Mouse (Mus musculus): ENCODE data around the gene Kmt2a. TPM values are rescaled to one million over a fixed set of nuclear protein-coding genes. Genes with fewer than 3 reads are reported as not detected.

Gene Kmt2a
- 4.5 TPM for polyA plus RNA-seq (2012; fragmentation: generic; extraction: Trizol)

DNA sequence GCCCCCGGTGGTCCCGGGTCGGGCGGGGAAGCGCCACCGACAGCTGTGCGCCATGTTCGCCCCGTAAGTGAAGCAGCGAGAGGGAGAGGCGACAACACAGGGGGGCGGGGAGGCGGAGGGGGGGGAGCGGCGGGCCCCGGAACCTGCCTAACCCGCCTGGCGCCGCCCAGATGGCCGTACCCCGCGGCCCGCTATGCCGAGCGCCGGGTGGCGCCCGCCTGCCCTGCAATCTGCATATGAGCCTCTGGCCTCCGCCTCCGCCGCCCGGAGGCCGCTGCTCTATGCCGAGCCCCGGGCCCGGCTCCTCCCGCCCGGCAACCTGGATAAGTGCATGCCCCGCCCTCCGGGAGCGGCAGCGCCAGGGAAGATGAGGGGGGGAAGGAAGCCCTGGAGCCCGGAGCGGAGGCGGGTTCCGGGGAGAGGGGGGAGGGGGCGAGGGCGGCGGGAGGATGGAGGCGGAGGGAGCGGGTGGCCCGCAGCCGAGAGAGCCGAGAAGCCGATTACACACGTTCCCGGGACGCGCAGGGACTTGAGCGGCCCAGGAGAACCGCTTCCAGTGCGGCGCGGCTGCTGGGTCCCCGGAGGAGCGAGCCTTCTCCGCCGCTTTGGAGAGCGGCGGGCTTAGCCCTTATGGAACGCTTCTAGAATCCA, at the start of gene Kmt2a:
Kmt2a (minus strand) TSS at position 76 of the 651 bp plus-strand sequence.
- TF ChIP-seq REST (IDR thresholded peaks at IDR 0.05; ENCODE audit: insufficient read depth, insufficient read length), result peak; percentile 11
- peak in 1 of 3 experiments; percentile 1 for TF ChIP-seq MYOG (IDR thresholded peaks at IDR 0.05; ENCODE audit: control insufficient read depth in 1 of 3, insufficient read depth in 1 of 3, insufficient read length in 2 of 3, low read depth in 2 of 3)
- peak; percentile 85 for TF ChIP-seq POLR2A (IDR thresholded peaks at IDR 0.05; ENCODE audit: insufficient read length, low read depth)
- TF ChIP-seq MAX (IDR thresholded peaks at IDR 0.05; ENCODE audit: low read depth), result no peak
- TF ChIP-seq POLR2AphosphoS2 (IDR thresholded peaks at IDR 0.05; ENCODE audit: insufficient read length, low read depth), result peak; percentile 65
- TF ChIP-seq MYOD1 (IDR thresholded peaks at IDR 0.05; ENCODE audit: control insufficient read depth in 1 of 3, insufficient read length in 2 of 3, low read depth in 2 of 3), result peak in 1 of 3 experiments; percentile 48
- Histone ChIP-seq H3K36me3 (ENCODE audit: control insufficient read depth, insufficient read depth) (peaks cover 8% of the 10 kb centered on the region), H3K27me3 (ENCODE audit: control insufficient read depth, insufficient read depth, insufficient read length) (no peaks in the 10 kb centered on the region), H3K4me2 (ENCODE audit: low read depth) (peak within 1 kb of the TSS; percentile 94), H3K4me3 (peak within 1 kb of the TSS; percentile 68), H3K79me2 (ENCODE audit: control insufficient read depth, insufficient read depth) (peaks cover 42% of the 10 kb centered on the region), H3ac (ENCODE audit: control insufficient read depth, insufficient read length) (peak within 1 kb of the TSS; percentile 81)

- H3K79me2 ChIP-seq (ENCODE audit: control insufficient read depth, insufficient read depth), result peaks cover 40% of the 10 kb centered on the region
- peak overlapping the region; percentile 64 for H3ac ChIP-seq (ENCODE audit: control insufficient read depth, insufficient read length)
- no peaks in the 10 kb centered on the region for H3K27me3 ChIP-seq (ENCODE audit: control insufficient read depth, insufficient read depth, insufficient read length)
- peak overlapping the region; percentile 90 for H3K4me3 ChIP-seq
- TF ChIP-seq POLR2AphosphoS2 (IDR thresholded peaks at IDR 0.05; ENCODE audit: insufficient read length, low read depth) (no peak), SRF (IDR thresholded peaks at IDR 0.05; ENCODE audit: control insufficient read depth, insufficient read length, low read depth) (no peak), MAX (IDR thresholded peaks at IDR 0.05; ENCODE audit: low read depth) (no peak)
- H3K4me2 ChIP-seq (ENCODE audit: low read depth), result peak overlapping the region; percentile 82
- no peaks in the 10 kb centered on the region for H3K36me3 ChIP-seq (ENCODE audit: control insufficient read depth, insufficient read depth)
Measured at GRCm38 (mm10) chr9:44921543-44921942, 40.4 kb upstream of the Kmt2a start.

GRCm38 (mm10) chr9:44921123-44921468, 40.0 kb upstream of the Kmt2a start:
- Histone ChIP-seq H3K79me2 (ENCODE audit: control insufficient read depth, insufficient read depth) (peaks cover 45% of the 10 kb centered on the region), H3K4me3 (peak overlapping the region; percentile 90), H3K27me3 (ENCODE audit: control insufficient read depth, insufficient read depth, insufficient read length) (no peaks in the 10 kb centered on the region), H3K4me2 (ENCODE audit: low read depth) (peak overlapping the region; percentile 82), H3ac (ENCODE audit: control insufficient read depth, insufficient read length) (peak overlapping the region; percentile 64), H3K36me3 (ENCODE audit: control insufficient read depth, insufficient read depth) (no peaks in the 10 kb centered on the region)
- TF ChIP-seq MYOG (IDR thresholded peaks at IDR 0.05; ENCODE audit: control insufficient read depth in 1 of 3, insufficient read depth in 1 of 3, insufficient read length in 2 of 3, low read depth in 2 of 3) (no peak), SRF (IDR thresholded peaks at IDR 0.05; ENCODE audit: control insufficient read depth, insufficient read length, low read depth) (no peak), TCF3 (IDR thresholded peaks at IDR 0.05; ENCODE audit: insufficient read length, low read depth) (no peak), E2F4 (IDR thresholded peaks at IDR 0.05; ENCODE audit: insufficient read depth) (no peak), MYOD1 (IDR thresholded peaks at IDR 0.05; ENCODE audit: control insufficient read depth in 1 of 3, insufficient read length in 2 of 3, low read depth in 2 of 3) (no peak), USF1 (IDR thresholded peaks at IDR 0.05; ENCODE audit: low read depth) (peak; percentile 67), POLR2AphosphoS2 (IDR thresholded peaks at IDR 0.05; ENCODE audit: insufficient read length, low read depth) (no peak), MAX (IDR thresholded peaks at IDR 0.05; ENCODE audit: low read depth) (peak; percentile 50), CEBPB (IDR thresholded peaks at IDR 0.05; ENCODE audit: insufficient read depth, poor library complexity, severe bottlenecking) (no peak), TCF12 (IDR thresholded peaks at IDR 0.05; ENCODE audit: insufficient read depth, poor library complexity, severe bottlenecking) (no peak)

GRCm38 (mm10) chr9:44920374-44921122, 39.5 kb upstream of the Kmt2a start, which contains the start of gene Atp5l:
Gene Atp5l, minus strand, starts transcription at chr9:44920742.
- peak within 1 kb of the TSS; percentile 90 for H3K4me3 ChIP-seq
- peaks cover 50% of the 10 kb centered on the region for H3K79me2 ChIP-seq (ENCODE audit: control insufficient read depth, insufficient read depth)
- peak within 1 kb of the TSS; percentile 82 for H3K4me2 ChIP-seq (ENCODE audit: low read depth)
- TF ChIP-seq CEBPB (IDR thresholded peaks at IDR 0.05; ENCODE audit: insufficient read depth, poor library complexity, severe bottlenecking), result no peak
- TF ChIP-seq USF1 (IDR thresholded peaks at IDR 0.05; ENCODE audit: low read depth), result no peak
- no peak for TF ChIP-seq REST (IDR thresholded peaks at IDR 0.05; ENCODE audit: insufficient read depth, insufficient read length)
- TF ChIP-seq TCF3 (IDR thresholded peaks at IDR 0.05; ENCODE audit: insufficient read length, low read depth), result no peak
- TF ChIP-seq TCF12 (IDR thresholded peaks at IDR 0.05; ENCODE audit: insufficient read depth, poor library complexity, severe bottlenecking), result no peak
- no peak for TF ChIP-seq SRF (IDR thresholded peaks at IDR 0.05; ENCODE audit: control insufficient read depth, insufficient read length, low read depth)
- peak; percentile 99 for TF ChIP-seq MAX (IDR thresholded peaks at IDR 0.05; ENCODE audit: low read depth)
- TF ChIP-seq POLR2AphosphoS2 (IDR thresholded peaks at IDR 0.05; ENCODE audit: insufficient read length, low read depth), result no peak
- TF ChIP-seq MYOG (IDR thresholded peaks at IDR 0.05; ENCODE audit: control insufficient read depth in 1 of 3, insufficient read depth in 1 of 3, insufficient read length in 2 of 3, low read depth in 2 of 3), result no peak
- no peak for TF ChIP-seq E2F4 (IDR thresholded peaks at IDR 0.05; ENCODE audit: insufficient read depth)
- TF ChIP-seq MYOD1 (IDR thresholded peaks at IDR 0.05; ENCODE audit: control insufficient read depth in 1 of 3, insufficient read length in 2 of 3, low read depth in 2 of 3), result no peak
- TF ChIP-seq POLR2A (IDR thresholded peaks at IDR 0.05; ENCODE audit: insufficient read length, low read depth), result peak; percentile 59
- H3K27me3 ChIP-seq (ENCODE audit: control insufficient read depth, insufficient read depth, insufficient read length), result no peaks in the 10 kb centered on the region
- H3ac ChIP-seq (ENCODE audit: control insufficient read depth, insufficient read length), result peak within 1 kb of the TSS; percentile 64
- H3K36me3 ChIP-seq (ENCODE audit: control insufficient read depth, insufficient read depth), result no peaks in the 10 kb centered on the region
